Mouse (Mus musculus) adrenal gland, postnatal 4 days (tissue): ENCODE data around the gene Anapc2. TPM values are rescaled to one million over a fixed set of nuclear protein-coding genes. Genes with fewer than 3 reads are reported as not detected.
"Not testable (repeated sequence)": the region's sequence is repeated elsewhere in the genome, so short reads cannot be mapped to it uniquely, and the experiment has no call there.

Source experiments
- DNase-seq, 2 experiments: peaks; one replicate each; pipeline ENCODE4 v3.0.0; 2021 to 2022; ENCODE audit warnings: low spot score in 2 of 2, mixed read lengths in 2 of 2
- total RNA-seq, 2 experiments: library from RNA; stranded (reverse); gene quantifications; 2 replicates each; pipeline ENCODE4 v1.2.3; 2021

Gene Anapc2
- total RNA-seq, 2 experiments from 2014 or later: 110 to 115 TPM

GRCm38 (mm10) chr2:25240310-25240709 lies 32.0 kb upstream of the Anapc2 start:
- no peak for DNase-seq

- peak; percentile 32 to 49 for DNase-seq
Measured at GRCm38 (mm10) chr2:25240723-25241437, 31.4 kb upstream of the Anapc2 start.

GRCm38 (mm10) chr2:25241438-25241775 lies 30.9 kb upstream of the Anapc2 start:
- DNase-seq: no peak

- no peak for DNase-seq
Measured at GRCm38 (mm10) chr2:25242101-25242506, 30.2 kb upstream of the Anapc2 start, which contains the start of the genes Rnf208 and Cysrt1. Rnf208 (plus strand) TSS chr2:25242255. Cysrt1 (minus strand) TSS chr2:25242452.

GRCm38 (mm10) chr2:25243342-25243741 lies 28.9 kb upstream of the Anapc2 start:
- no peak for DNase-seq

GRCm38 (mm10) chr2:25244144-25244543 lies 28.1 kb upstream of the Anapc2 start:
- no peak for DNase-seq

DNA sequence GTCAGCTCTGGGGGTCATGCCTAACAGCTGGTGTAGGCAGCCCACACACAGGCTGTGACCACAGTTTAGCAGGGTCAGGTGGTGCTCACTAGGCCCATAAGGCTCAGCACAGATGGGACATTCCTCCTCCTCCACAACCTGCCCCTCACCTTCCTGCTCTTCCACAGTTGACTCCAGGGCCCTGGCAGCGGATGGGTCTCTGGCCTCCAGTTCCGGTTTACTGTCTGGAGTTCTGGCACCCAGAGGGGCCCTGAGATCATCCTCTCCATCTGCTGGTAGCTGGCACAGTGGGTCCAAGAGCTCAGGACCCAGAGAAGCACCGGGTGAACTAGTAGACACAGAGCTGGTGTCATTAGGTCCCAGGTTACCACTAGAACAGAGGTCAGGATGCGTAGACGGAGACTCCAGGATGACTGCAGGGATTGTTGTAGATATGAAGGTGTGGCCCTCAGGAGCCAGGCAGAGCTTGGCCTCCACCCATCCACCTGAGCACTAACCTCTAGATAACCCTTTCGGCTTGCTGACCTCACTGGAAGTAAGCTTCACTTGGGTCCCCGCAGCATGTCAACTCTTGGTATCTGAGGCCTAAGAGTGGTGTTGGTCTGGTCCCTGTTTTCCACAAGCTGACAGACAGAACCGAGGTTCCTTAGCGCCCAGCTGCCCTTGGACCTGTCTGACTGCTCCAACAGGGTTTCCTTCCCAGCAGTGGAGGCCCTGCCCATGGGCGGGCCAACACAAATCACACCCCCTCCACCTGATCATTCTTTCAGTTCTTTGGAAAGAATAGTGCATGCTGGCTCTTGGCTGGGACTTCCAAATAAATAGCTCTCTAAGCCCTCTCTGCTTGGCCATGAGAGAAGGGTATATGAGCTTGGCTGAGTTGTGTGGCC lies 25.9 kb upstream of the Anapc2 start, which contains the start of gene AL732309.1:
TSS of gene AL732309.1 (minus strand) at position 681 of the 890 bp plus-strand sequence.
- DNase-seq: no peak

- DNase-seq: no peak
Measured at GRCm38 (mm10) chr2:25252331-25252730, 19.9 kb upstream of the Anapc2 start.

GRCm38 (mm10) chr2:25255284-25255779 lies 16.9 kb upstream of the Anapc2 start, which contains the start of gene Tmem203:
Tmem203 (plus strand) TSS chr2:25255439.
- DNase-seq: peak; percentile 63 to 79

GRCm38 (mm10) chr2:25256443-25257109 lies 15.7 kb upstream of the Anapc2 start:
- not testable (repeated sequence) for DNase-seq

GRCm38 (mm10) chr2:25257250-25257649 lies 15.0 kb upstream of the Anapc2 start:
- DNase-seq: not testable (repeated sequence)

DNA sequence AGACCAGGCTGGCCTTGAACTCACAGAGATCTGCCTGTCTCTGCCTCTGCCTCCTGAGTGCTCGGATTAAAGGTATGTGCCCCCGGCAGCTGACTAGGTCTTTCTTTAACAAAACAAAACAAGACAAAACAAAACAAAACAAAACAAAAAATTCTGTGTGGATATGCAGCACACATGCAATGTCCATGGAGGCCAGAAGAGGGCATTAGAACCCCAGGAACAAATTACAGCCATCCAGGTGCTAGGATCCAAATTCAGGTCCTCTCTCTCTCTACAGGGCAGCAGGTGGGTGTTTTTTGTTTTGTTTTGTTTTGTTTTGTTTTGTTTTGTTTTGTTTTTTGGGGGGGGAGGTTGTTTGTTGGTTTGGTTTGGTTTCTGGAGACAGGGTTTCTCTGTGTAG lies 13.4 kb upstream of the Anapc2 start:
- DNase-seq: no peak

DNA sequence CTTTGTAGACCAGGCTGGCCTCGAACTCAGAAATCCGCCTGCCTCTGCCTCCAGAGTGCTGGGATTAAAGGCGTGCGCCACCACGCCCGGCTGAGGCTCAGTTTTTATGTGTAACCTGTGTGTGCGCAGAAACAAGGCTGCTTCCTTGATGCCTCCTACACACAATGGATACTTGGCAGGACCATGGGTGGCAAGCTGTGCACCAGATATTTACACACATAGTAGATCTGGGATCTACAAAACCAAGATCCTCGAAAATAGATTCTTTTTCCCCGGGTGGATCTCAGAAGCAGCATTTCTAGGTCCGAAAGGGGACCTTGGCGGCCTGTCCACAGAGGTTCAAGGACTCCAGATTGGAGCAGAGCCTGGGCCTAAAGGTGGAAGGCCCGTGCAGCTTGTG lies 10.4 kb upstream of the Anapc2 start:
- DNase-seq: no peak

DNA sequence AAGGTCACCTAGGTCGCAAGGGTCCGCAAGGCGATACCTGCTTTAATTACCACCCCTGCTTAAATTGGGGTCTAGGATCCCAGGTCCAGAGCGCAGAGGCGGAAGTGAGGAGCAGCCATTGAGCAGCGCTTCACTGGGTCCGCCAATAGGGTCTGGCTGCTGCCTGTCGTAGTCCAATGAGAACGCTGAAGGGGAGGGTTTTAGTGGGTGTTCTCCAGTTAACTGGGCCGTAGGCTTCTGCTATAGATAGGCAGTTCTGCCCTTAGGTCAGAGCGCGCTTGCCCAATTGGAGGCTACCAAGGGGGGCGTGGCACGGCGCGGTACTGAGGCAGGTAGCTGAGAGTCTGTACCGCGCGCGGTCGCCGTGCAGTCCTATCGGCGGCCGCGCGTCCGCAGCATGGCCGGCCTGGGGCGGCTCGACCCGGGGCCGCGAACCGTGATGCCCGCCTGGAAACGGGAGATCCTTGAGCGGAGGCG lies 9.9 kb upstream of the Anapc2 start, which contains the start of gene Tprn:
TSS of gene Tprn (plus strand) at position 328 of the 477 bp plus-strand sequence.
- peak; percentile 80 to 91 for DNase-seq

- DNase-seq: no peak
Measured at GRCm38 (mm10) chr2:25262795-25263622, 9.3 kb upstream of the Anapc2 start.

- DNase-seq: no peak
Measured at GRCm38 (mm10) chr2:25263623-25264285, 8.5 kb upstream of the Anapc2 start.

- DNase-seq: no peak
Measured at GRCm38 (mm10) chr2:25264286-25264660, 8.0 kb upstream of the Anapc2 start.

DNA sequence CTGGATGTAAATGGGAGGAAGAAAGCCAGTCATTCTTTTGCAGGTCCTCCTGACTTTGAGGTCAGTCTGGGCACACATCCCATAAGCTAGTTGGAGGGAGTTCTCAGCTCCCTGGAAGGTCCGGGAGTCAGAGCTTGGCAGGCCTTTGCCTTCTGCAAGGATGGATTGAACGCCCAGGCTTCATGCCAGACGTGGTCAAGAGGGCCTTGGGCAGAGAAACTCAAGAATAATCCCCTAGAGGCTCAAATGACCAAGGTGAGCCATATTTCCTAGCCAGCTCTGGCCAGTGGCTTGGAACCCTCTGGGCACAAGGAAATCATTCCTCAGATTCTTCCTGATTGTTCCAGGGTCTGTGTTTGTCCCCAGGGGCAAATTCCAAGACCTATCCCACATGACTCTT lies 7.4 kb upstream of the Anapc2 start:
- no peak for DNase-seq

DNA sequence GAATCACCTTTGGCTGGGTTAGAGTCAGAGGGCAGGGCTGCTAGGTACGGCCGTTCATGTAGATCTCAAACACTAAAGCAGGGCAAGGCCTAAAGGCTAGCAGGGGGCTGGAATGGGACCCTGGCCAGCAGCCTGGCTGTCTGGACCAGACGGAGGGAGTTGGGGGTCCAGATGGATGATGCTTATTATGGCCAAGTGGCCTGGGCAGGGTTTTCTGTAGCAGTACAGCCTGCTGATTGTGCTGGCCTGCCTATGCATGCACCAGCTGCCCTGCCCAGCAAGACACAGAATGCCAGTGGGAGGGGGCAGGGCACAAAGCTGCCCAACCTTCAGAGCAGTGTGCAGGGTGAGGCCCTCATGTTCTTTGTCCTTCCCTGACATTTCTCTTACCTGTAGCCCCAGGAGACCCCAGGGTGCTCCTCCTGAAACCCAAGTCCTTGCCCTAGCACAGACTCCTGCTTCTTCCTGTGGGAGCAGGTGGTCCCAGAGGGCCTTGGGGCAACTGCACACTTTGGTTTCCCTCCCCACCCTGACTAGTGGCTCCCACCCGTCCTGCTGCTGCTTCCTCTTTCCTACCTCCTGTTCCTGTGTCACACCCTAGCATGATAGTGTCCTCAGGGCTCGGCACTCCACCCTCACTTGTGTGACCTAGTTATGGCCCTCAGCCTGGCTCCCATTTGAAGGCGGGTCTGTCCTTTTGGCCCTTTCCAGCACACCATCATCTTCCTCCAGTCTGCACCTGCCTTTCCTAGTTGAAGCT lies 6.2 kb upstream of the Anapc2 start:
- DNase-seq: no peak
